Mouse (Mus musculus): ENCODE results near the gene Ankle1. TPM values are rescaled to one million over a fixed set of nuclear protein-coding genes. Genes with fewer than 3 reads are reported as not detected.

Ankle1 gene
- 1 to 10 TPM in 1 of 2 experiments, under 1 TPM in 1; 0.79 to 1.2 TPM for total RNA-seq (2021)

- intact Hi-C loops (cut with DNase I): no loop called here
Measured at GRCm38 (mm10) chr8:71405401-71406098, at the start of gene Ankle1. Ankle1 (plus strand) TSS chr8:71406010.

GRCm38 (mm10) chr8:71358026-71358425, 47.8 kb upstream of the Ankle1 start:
- DNase-seq (ENCODE audit: extremely low spot score in 1 of 2, low spot score in 2 of 2): no peak
- intact Hi-C loops (cut with DNase I): no loop called here

More at GRCm38 (mm10) chr8:71405401-71406098, at the start of gene Ankle1:
- DNase-seq (ENCODE audit: extremely low spot score in 1 of 2, low spot score in 2 of 2): peak; percentile 89 to 94

- intact Hi-C loops (cut with DNase I): no loop called here
- peak; percentile 86 to 93 for DNase-seq (ENCODE audit: extremely low spot score in 1 of 2, low spot score in 2 of 2)
Measured at GRCm38 (mm10) chr8:71366771-71367528, 38.9 kb upstream of the Ankle1 start, which contains the start of gene Use1. Use1 (plus strand) TSS chr8:71366848.

- intact Hi-C loops (cut with DNase I): no loop called here
Measured at GRCm38 (mm10) chr8:71367529-71368176, 38.2 kb upstream of the Ankle1 start.

GRCm38 (mm10) chr8:71368366-71368765, 37.4 kb upstream of the Ankle1 start:
- intact Hi-C loops (cut with DNase I): no loop called here
- DNase-seq (ENCODE audit: extremely low spot score in 1 of 2, low spot score in 2 of 2): no peak

More at GRCm38 (mm10) chr8:71367529-71368176, 38.2 kb upstream of the Ankle1 start:
- DNase-seq (ENCODE audit: extremely low spot score in 1 of 2, low spot score in 2 of 2): peak in 1 of 2 experiments; percentile 50

- no peak for DNase-seq (ENCODE audit: extremely low spot score in 1 of 2, low spot score in 2 of 2)
- intact Hi-C loops (cut with DNase I): no loop called here
Measured at GRCm38 (mm10) chr8:71369040-71369718, 36.6 kb upstream of the Ankle1 start.

- no peak for DNase-seq (ENCODE audit: extremely low spot score in 1 of 2, low spot score in 2 of 2)
- intact Hi-C loops (cut with DNase I): no loop called here
Measured at GRCm38 (mm10) chr8:71370711-71371235, 35.0 kb upstream of the Ankle1 start.

- peak; percentile 95 to 99 for DNase-seq (ENCODE audit: extremely low spot score in 1 of 2, low spot score in 2 of 2)
- intact Hi-C loops (cut with DNase I): no loop called here
Measured at GRCm38 (mm10) chr8:71371236-71371848, 34.5 kb upstream of the Ankle1 start, which contains the start of gene Ocel1. Ocel1 (plus strand) TSS chr8:71371298.

- DNase-seq (ENCODE audit: extremely low spot score in 1 of 2, low spot score in 2 of 2): peak in 1 of 2 experiments; percentile 49
- intact Hi-C loops (cut with DNase I): no loop called here
Measured at GRCm38 (mm10) chr8:71372427-71372826, 33.4 kb upstream of the Ankle1 start.

GRCm38 (mm10) chr8:71373000-71373399, 32.8 kb upstream of the Ankle1 start:
- intact Hi-C loops (cut with DNase I): no loop called here
- peak in 1 of 2 experiments; percentile 19 for DNase-seq (ENCODE audit: extremely low spot score in 1 of 2, low spot score in 2 of 2)

GRCm38 (mm10) chr8:71374616-71375206, 31.1 kb upstream of the Ankle1 start:
- intact Hi-C loops (cut with DNase I): loop anchor here (5.0 kb wide), 1 partner anchor 477 kb away; the partner anchor contains the start of gene Rpl18a

GRCm38 (mm10) chr8:71375581-71376422, 30.0 kb upstream of the Ankle1 start:
- intact Hi-C loops (cut with DNase I): loop anchor here (5.0 kb wide), 1 partner anchor 479 kb away; the partner anchor contains the start of gene Rpl18a
- peak in 1 of 2 experiments; percentile 84 for DNase-seq (ENCODE audit: extremely low spot score in 1 of 2, low spot score in 2 of 2)

More at GRCm38 (mm10) chr8:71374616-71375206, 31.1 kb upstream of the Ankle1 start:
- peak in 1 of 2 experiments; percentile 66 for DNase-seq (ENCODE audit: extremely low spot score in 1 of 2, low spot score in 2 of 2)

- intact Hi-C loops (cut with DNase I): loop anchor here (5.0 kb wide), 1 partner anchor 479 kb away; the partner anchor contains the start of gene Rpl18a
- peak in 1 of 2 experiments; percentile 48 for DNase-seq (ENCODE audit: extremely low spot score in 1 of 2, low spot score in 2 of 2)
Measured at GRCm38 (mm10) chr8:71376423-71377030, 29.3 kb upstream of the Ankle1 start.

GRCm38 (mm10) chr8:71379008-71379407, 26.8 kb upstream of the Ankle1 start:
- intact Hi-C loops (cut with DNase I): loop anchor here (5.0 kb wide), 1 partner anchor 482 kb away; the partner anchor contains the start of gene Rpl18a
- DNase-seq (ENCODE audit: extremely low spot score in 1 of 2, low spot score in 2 of 2): peak in 1 of 2 experiments; percentile 20

- intact Hi-C loops (cut with DNase I): loop anchor here (5.0 kb wide), 1 partner anchor 482 kb away; the partner anchor contains the start of gene Rpl18a
Measured at GRCm38 (mm10) chr8:71379512-71380075, 26.2 kb upstream of the Ankle1 start.

More at GRCm38 (mm10) chr8:71379512-71380075, 26.2 kb upstream of the Ankle1 start:
- peak in 1 of 2 experiments; percentile 20 for DNase-seq (ENCODE audit: extremely low spot score in 1 of 2, low spot score in 2 of 2)

All from left cerebral cortex, postnatal 10 days (tissue).